13 mouse cellular contexts compared by ENCODE assay signal in the genomic region with DNA sequence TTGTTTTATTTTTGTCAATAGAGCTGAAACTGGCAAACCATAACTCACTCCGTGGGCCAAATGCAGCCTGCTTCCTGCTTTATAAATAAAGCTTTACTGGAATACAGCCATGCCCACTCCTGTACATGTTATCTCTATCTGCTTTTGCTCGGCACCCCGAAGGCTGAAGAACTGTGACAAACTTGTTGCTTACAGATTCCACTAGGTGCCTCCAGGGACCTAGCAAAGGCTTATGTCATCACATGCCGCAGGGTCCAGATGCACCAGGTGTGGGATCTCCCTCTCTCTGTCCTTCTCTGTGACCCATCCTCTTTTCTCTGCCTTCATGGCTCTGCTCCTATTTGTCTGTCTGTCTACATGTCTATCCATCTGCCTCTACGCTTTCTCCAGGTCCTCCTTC. TPM values are rescaled to one million over a fixed set of nuclear protein-coding genes. Genes with fewer than 3 reads are reported as not detected.
DNase-seq lines count a peak whose midpoint lies in the region; ATAC-seq and TF ChIP-seq lines count a peak whose summit lies in the region.
"Had no signal": no experiment of that assay in that cellular context is flagged by ENCODE, and none has a peak within 500 bp of the region (broad histone marks: within the 10 kb centered on the region; RNA-seq: fewer than 3 reads in every experiment).

No protein-coding gene starts in this region.

- no peaks in the 10 kb centered on the region for H3K36me3 ChIP-seq in kidney, adult 2 months (ENCODE audit: control insufficient read depth, insufficient read depth, low read length)
- no peaks in the 10 kb centered on the region for H3K36me3 ChIP-seq in kidney, embryonic 14.5 days (ENCODE audit: control insufficient read depth, insufficient read depth, low read length)
- H3K36me3 ChIP-seq in MEL (ENCODE audit: control insufficient read depth in 1 of 2, insufficient read depth in 2 of 2, low read length in 2 of 2), result peaks cover 0 to 5% of the 10 kb centered on the region in 2 experiments; a peak in 1 of 4 replicates
- no peaks in the 10 kb centered on the region for H3K36me3 ChIP-seq in embryonic facial prominence, embryonic 13.5 days
- no peaks in the 10 kb centered on the region for H3K36me3 ChIP-seq in limb, embryonic 13.5 days
- H3K36me3 ChIP-seq: hindbrain, embryonic 10.5 days had no signal

- H3K4me3 ChIP-seq in kidney, adult 2 months (ENCODE audit: insufficient read depth, low read depth, low read length), result no peak overlapping the region
- H3K4me3 ChIP-seq in kidney, embryonic 14.5 days (ENCODE audit: low read length), result no peak overlapping the region
- no peak overlapping the region for H3K4me3 ChIP-seq in MEL (ENCODE audit: control insufficient read depth in 1 of 2, insufficient read depth in 1 of 2, low read depth in 2 of 2, low read length in 2 of 2)
- H3K4me3 ChIP-seq in embryonic facial prominence, embryonic 13.5 days, result no peak overlapping the region
- no peak overlapping the region for H3K4me3 ChIP-seq in limb, embryonic 13.5 days
- H3K4me3 ChIP-seq: hindbrain, embryonic 10.5 days had no signal

- no peak for TF ChIP-seq POLR2A in kidney, adult 2 months (IDR thresholded peaks at IDR 0.05; ENCODE audit: low read depth, low read length)
- no peak for TF ChIP-seq POLR2A in MEL (IDR thresholded peaks at IDR 0.05; ENCODE audit: control insufficient read depth in 1 of 2, insufficient read depth in 1 of 2, low read depth in 1 of 2, low read length in 2 of 2, poor library complexity in 1 of 2)

- no peak overlapping the region for H3K27ac ChIP-seq in kidney, adult 2 months (ENCODE audit: insufficient read depth, low read depth, low read length)
- H3K27ac ChIP-seq in kidney, embryonic 14.5 days (ENCODE audit: low read depth, low read length), result no peak overlapping the region
- H3K27ac ChIP-seq in MEL (ENCODE audit: control insufficient read depth, low read depth, low read length), result no peak overlapping the region
- no peak overlapping the region for H3K27ac ChIP-seq in embryonic facial prominence, embryonic 13.5 days
- H3K27ac ChIP-seq in limb, embryonic 13.5 days, result no peak overlapping the region; the same call in 1 of the 2 replicates
- H3K27ac ChIP-seq: hindbrain, embryonic 10.5 days had no signal

- no peaks in the 10 kb centered on the region for H3K9me3 ChIP-seq in kidney, embryonic 14.5 days (ENCODE audit: control insufficient read depth, low read length)
- no peaks in the 10 kb centered on the region for H3K9me3 ChIP-seq in MEL (replicated peaks; ENCODE audit: insufficient read depth, low read length)
- no peaks in the 10 kb centered on the region for H3K9me3 ChIP-seq in embryonic facial prominence, embryonic 13.5 days
- H3K9me3 ChIP-seq in limb, embryonic 13.5 days, result no peaks in the 10 kb centered on the region
- H3K9me3 ChIP-seq: hindbrain, embryonic 10.5 days had no signal

- no peaks in the 10 kb centered on the region for H3K4me1 ChIP-seq in kidney, adult 2 months (ENCODE audit: control insufficient read depth, insufficient read depth, low read length)
- peaks cover 3% of the 10 kb centered on the region; the same call in 1 of the 2 replicates for H3K4me1 ChIP-seq in kidney, embryonic 14.5 days (ENCODE audit: control insufficient read depth, insufficient read depth, low read length)
- H3K4me1 ChIP-seq in MEL (ENCODE audit: control insufficient read depth in 1 of 2, insufficient read depth in 2 of 2, low read length in 2 of 2), result peaks cover 0 to 13% of the 10 kb centered on the region in 2 experiments; a peak in 1 of 4 replicates
- peaks cover 7% of the 10 kb centered on the region; the same call in 1 of the 2 replicates for H3K4me1 ChIP-seq in embryonic facial prominence, embryonic 13.5 days
- H3K4me1 ChIP-seq in limb, embryonic 13.5 days, result peaks cover 27% of the 10 kb centered on the region

- WGBS in kidney, adult 2 months, result 52% methylated on average over 5 of the region's 5 CpGs
- WGBS in kidney, embryonic 14.5 days, result 72% methylated on average over 5 of the region's 5 CpGs
- WGBS in embryonic facial prominence, embryonic 13.5 days, result 73% methylated on average over 5 of the region's 5 CpGs
- WGBS in limb, embryonic 13.5 days, result 56% methylated on average over 5 of the region's 5 CpGs

- no peak for TF ChIP-seq EP300 in MEL (IDR thresholded peaks at IDR 0.05; ENCODE audit: low read depth in 1 of 2, low read length in 2 of 2)

- no peak overlapping the region for H3K4me2 ChIP-seq in kidney, embryonic 14.5 days (replicated peaks; ENCODE audit: low read depth, low read length)
- H3K4me2 ChIP-seq in embryonic facial prominence, embryonic 13.5 days, result peak overlapping the region; percentile 30
- peak overlapping the region; percentile 40; the same call in 1 of the 2 replicates for H3K4me2 ChIP-seq in limb, embryonic 13.5 days (replicated peaks)

- no peaks in the 10 kb centered on the region for H3K27me3 ChIP-seq in kidney, adult 2 months (replicated peaks; ENCODE audit: control insufficient read depth, insufficient read depth, low read length)
- H3K27me3 ChIP-seq in kidney, embryonic 14.5 days (ENCODE audit: control insufficient read depth, insufficient read depth, low read length), result no peaks in the 10 kb centered on the region
- no peaks in the 10 kb centered on the region for H3K27me3 ChIP-seq in MEL (ENCODE audit: control insufficient read depth in 1 of 2, insufficient read depth in 2 of 2, low read length in 2 of 2)
- no peaks in the 10 kb centered on the region for H3K27me3 ChIP-seq in embryonic facial prominence, embryonic 13.5 days
- no peaks in the 10 kb centered on the region for H3K27me3 ChIP-seq in limb, embryonic 13.5 days

- peak; percentile 58 for TF ChIP-seq RAD21 in MEL (IDR thresholded peaks at IDR 0.05; ENCODE audit: low read depth, low read length)

- ATAC-seq in kidney, embryonic 14.5 days (ENCODE audit: low FRiP score, low TSS enrichment), result no peak
- no peak for ATAC-seq in embryonic facial prominence, embryonic 13.5 days (ENCODE audit: insufficient number of reproducible peaks, insufficient read depth, low FRiP score, low TSS enrichment, low read depth)
- ATAC-seq in limb, embryonic 13.5 days (ENCODE audit: low FRiP score, low read depth), result no peak
- ATAC-seq: forebrain, postnatal 0 days had no signal

- TF ChIP-seq CTCF in kidney, adult 2 months (conservative IDR thresholded peaks at IDR 0.05; ENCODE audit: insufficient read depth, insufficient read length, low read depth, low read length), result 0 out of 2 replicates have a peak, but pooled peaks have one; percentile 18
- peak in 1 of 3 experiments; percentile 46; a peak in 2 of 6 replicates for TF ChIP-seq CTCF in MEL (IDR thresholded peaks at IDR 0.05 in 2 of 3, conservative IDR thresholded peaks at IDR 0.05 in 1 of 3; ENCODE audit: control insufficient read depth in 1 of 3, insufficient read depth in 1 of 3, low read depth in 2 of 3, low read length in 3 of 3, poor library complexity in 1 of 3, severe bottlenecking in 1 of 3)

- no peaks in the 10 kb centered on the region for H3K79me2 ChIP-seq in MEL (ENCODE audit: control insufficient read depth, insufficient read depth, low read length, poor library complexity)

- H3K9ac ChIP-seq in kidney, embryonic 14.5 days (ENCODE audit: low read depth, low read length), result no peak overlapping the region
- H3K9ac ChIP-seq in MEL (ENCODE audit: control insufficient read depth, low read depth, low read length, poor library complexity, severe bottlenecking), result no peak overlapping the region
- H3K9ac ChIP-seq in embryonic facial prominence, embryonic 13.5 days, result no peak overlapping the region
- H3K9ac ChIP-seq in limb, embryonic 13.5 days, result peak overlapping the region; percentile 35; the same call in 1 of the 2 replicates
- H3K9ac ChIP-seq: forebrain, postnatal 0 days had no signal

- DNase-seq in kidney, adult 2 months, result no peak
- DNase-seq in MEL (ENCODE audit: low read depth, low spot score), result peak; percentile 44
- DNase-seq in urinary bladder, postnatal 10 days (ENCODE audit: low spot score), result no peak
- DNase-seq in thymus, postnatal 36 days, result no peak
- DNase-seq: adrenal gland, postnatal 25 days; cerebellum, adult 8-10 months; forebrain, postnatal 0 days; kidney, postnatal 14 days; thymus, postnatal 25 days had no signal

TF ChIP-seq in MEL, 35 proteins besides CTCF, POLR2A, EP300 and RAD21:
- TF ChIP-seq ZC3H11A (IDR thresholded peaks at IDR 0.05; ENCODE audit: low read depth, low read length) (peak; percentile 43), NELFE (IDR thresholded peaks at IDR 0.05; ENCODE audit: low read depth, low read length) (no peak), TBP (IDR thresholded peaks at IDR 0.05; ENCODE audit: low read depth, low read length) (no peak), MXI1 (IDR thresholded peaks at IDR 0.05; ENCODE audit: low read depth, low read length) (no peak), ELF1 (IDR thresholded peaks at IDR 0.05; ENCODE audit: low read depth, low read length) (0 out of 2 replicates have a peak, but pooled peaks have one; percentile 18), POLR2AphosphoS5 (IDR thresholded peaks at IDR 0.05; ENCODE audit: borderline replicate concordance, low read depth, low read length) (no peak), SMC3 (IDR thresholded peaks at IDR 0.05; ENCODE audit: low read depth, low read length) (peak; percentile 44), MAZ (IDR thresholded peaks at IDR 0.05; ENCODE audit: low read depth, low read length) (no peak), SIN3A (IDR thresholded peaks at IDR 0.05; ENCODE audit: low read length) (0 out of 2 replicates have a peak, but pooled peaks have one; percentile 18)

RNA-seq across cellular contexts. Expression of gene Plekhg3, which starts 51.5 kb away (rescaled TPM):
- polyA plus RNA-seq in kidney, adult 2 months (2012; rRNA removed), result 57.9 and 67.6 TPM in 2 replicates
- 7.9 and 15.1 TPM in 2 replicates for polyA plus RNA-seq in kidney, embryonic 14.5 days (2014; fragmentation: Nextera tagmentation; extraction: Ambion mirVana)
- total RNA-seq in MEL (2012; rRNA removed), result 0.92 and 1.9 TPM in 2 replicates
- 1 to 10 TPM in 1 of 2 experiments, not detected in 1; 7.0 TPM for polyA plus RNA-seq in MEL (2012; ENCODE audit: insufficient read depth in 1 of 2, insufficient read length in 2 of 2, low read depth in 1 of 2, low replicate concordance in 2 of 2, missing spikeins in 1 of 2)
- polyA plus RNA-seq in embryonic facial prominence, embryonic 13.5 days (2015; fragmentation: Nextera tagmentation; extraction: Ambion mirVana), result 5.7 and 6.5 TPM in 2 replicates
- 5.6 and 7.2 TPM in 2 replicates for polyA plus RNA-seq in limb, embryonic 13.5 days (2015; fragmentation: Nextera tagmentation; extraction: Ambion mirVana)
